In genomic region chr15:85840983-85841382, GRCm38 (mm10) we compare ENCODE assay signal across 9 mouse cellular contexts. TPM values are rescaled to one million over a fixed set of nuclear protein-coding genes. Genes with fewer than 3 reads are reported as not detected.
DNase-seq lines count a peak whose midpoint lies in the region; ATAC-seq and TF ChIP-seq lines count a peak whose summit lies in the region.
"Had no signal": no experiment of that assay in that cellular context is flagged by ENCODE, and none has a peak within 500 bp of the region (broad histone marks: within the 10 kb centered on the region; RNA-seq: fewer than 3 reads in every experiment).

No protein-coding gene starts in this region.

- DNase-seq in gastrocnemius, postnatal 14 days, result peak; percentile 33
- no peak for DNase-seq in gastrocnemius, postnatal 36 days
- peak; percentile 12 for DNase-seq in midbrain, embryonic 14.5 days
- peak; percentile 26 for DNase-seq in embryonic facial prominence, embryonic 11.5 days (ENCODE audit: low spot score)
- DNase-seq in stomach, postnatal 0 days (ENCODE audit: low spot score), result peak; percentile 55
- no peak for DNase-seq in layer of hippocampus, adult 11-12 months (ENCODE audit: low spot score)
- no peak for DNase-seq in left cerebral cortex, postnatal 10 days (ENCODE audit: extremely low spot score in 1 of 2, low spot score in 2 of 2)

- no peak overlapping the region for H3K4me3 ChIP-seq in midbrain, embryonic 14.5 days (replicated peaks; ENCODE audit: low read depth, low read length)
- no peak overlapping the region for H3K4me3 ChIP-seq in midbrain, embryonic 15.5 days
- H3K4me3 ChIP-seq in embryonic facial prominence, embryonic 11.5 days (ENCODE audit: low read depth, low read length), result no peak overlapping the region
- no peak overlapping the region for H3K4me3 ChIP-seq in stomach, postnatal 0 days (ENCODE audit: low read depth, low read length)
- H3K4me3 ChIP-seq: heart, embryonic 15.5 days had no signal

- H3K36me3 ChIP-seq in midbrain, embryonic 14.5 days (ENCODE audit: control insufficient read depth, insufficient read depth, low read length), result no peaks in the 10 kb centered on the region
- H3K36me3 ChIP-seq in midbrain, embryonic 15.5 days (replicated peaks), result no peaks in the 10 kb centered on the region
- no peaks in the 10 kb centered on the region for H3K36me3 ChIP-seq in embryonic facial prominence, embryonic 11.5 days (replicated peaks; ENCODE audit: control insufficient read depth, insufficient read depth, low read depth, low read length)
- 0 out of 2 replicates have a peak, but pooled peaks cover 1% of the 10 kb centered on the region for H3K36me3 ChIP-seq in stomach, postnatal 0 days (ENCODE audit: control insufficient read depth, insufficient read depth, low read length)
- H3K36me3 ChIP-seq: heart, embryonic 15.5 days had no signal

- WGBS in midbrain, embryonic 14.5 days, result 24% methylated on average over 6 of the region's 6 CpGs
- 33% methylated on average over 6 of the region's 6 CpGs for whole genome bisulfite sequencing in midbrain, embryonic 15.5 days
- WGBS in embryonic facial prominence, embryonic 11.5 days, result 40% methylated on average over 6 of the region's 6 CpGs
- 41% methylated on average over 6 of the region's 6 CpGs for WGBS in stomach, postnatal 0 days

- ATAC-seq in midbrain, embryonic 14.5 days (ENCODE audit: low FRiP score, low TSS enrichment), result no peak
- no peak for ATAC-seq in midbrain, embryonic 15.5 days (replicated peaks)
- ATAC-seq in embryonic facial prominence, embryonic 11.5 days (replicated peaks; ENCODE audit: insufficient number of reproducible peaks, low FRiP score, low TSS enrichment, low read depth), result no peak
- ATAC-seq in stomach, postnatal 0 days (ENCODE audit: low FRiP score, low TSS enrichment), result no peak

- no peak overlapping the region for H3K27ac ChIP-seq in midbrain, embryonic 14.5 days (replicated peaks; ENCODE audit: low read depth, low read length)
- H3K27ac ChIP-seq in midbrain, embryonic 15.5 days, result no peak overlapping the region
- H3K27ac ChIP-seq in embryonic facial prominence, embryonic 11.5 days (replicated peaks; ENCODE audit: low read depth, low read length), result no peak overlapping the region
- H3K27ac ChIP-seq in stomach, postnatal 0 days (replicated peaks), result no peak overlapping the region
- H3K27ac ChIP-seq: heart, embryonic 15.5 days had no signal

- intact Hi-C loops in gastrocnemius, postnatal 14 days (cut with DNase I; ENCODE audit: low total_unique reads), result no loop called here
- intact Hi-C loops in gastrocnemius, postnatal 36 days (cut with DNase I), result loop anchor here (1.0 kb wide), 1 partner anchor 125 kb away; no protein-coding TSS in a partner anchor
- intact Hi-C loops in left cerebral cortex, postnatal 10 days (cut with DNase I), result no loop called here

- no peaks in the 10 kb centered on the region for H3K27me3 ChIP-seq in midbrain, embryonic 14.5 days (ENCODE audit: control insufficient read depth, insufficient read depth, low read length)
- no peaks in the 10 kb centered on the region for H3K27me3 ChIP-seq in midbrain, embryonic 15.5 days (replicated peaks)
- H3K27me3 ChIP-seq in embryonic facial prominence, embryonic 11.5 days (ENCODE audit: control insufficient read depth, insufficient read depth, low read length), result no peaks in the 10 kb centered on the region
- H3K27me3 ChIP-seq in stomach, postnatal 0 days (ENCODE audit: control insufficient read depth, insufficient read depth, low read length), result no peaks in the 10 kb centered on the region
- H3K27me3 ChIP-seq: heart, embryonic 15.5 days had no signal

- no peak overlapping the region for H3K9ac ChIP-seq in midbrain, embryonic 14.5 days (replicated peaks; ENCODE audit: low read length)
- no peak overlapping the region for H3K9ac ChIP-seq in midbrain, embryonic 15.5 days
- H3K9ac ChIP-seq in embryonic facial prominence, embryonic 11.5 days (replicated peaks; ENCODE audit: low read length), result no peak overlapping the region
- H3K9ac ChIP-seq in stomach, postnatal 0 days (ENCODE audit: low read length), result no peak overlapping the region
- H3K9ac ChIP-seq: heart, embryonic 15.5 days had no signal

- H3K4me1 ChIP-seq in midbrain, embryonic 14.5 days (ENCODE audit: control insufficient read depth, insufficient read depth, low read length), result no peaks in the 10 kb centered on the region
- H3K4me1 ChIP-seq in midbrain, embryonic 15.5 days, result no peaks in the 10 kb centered on the region
- no peaks in the 10 kb centered on the region for H3K4me1 ChIP-seq in embryonic facial prominence, embryonic 11.5 days (ENCODE audit: control insufficient read depth, insufficient read depth, low read length)
- no peaks in the 10 kb centered on the region for H3K4me1 ChIP-seq in stomach, postnatal 0 days (replicated peaks; ENCODE audit: control insufficient read depth, insufficient read depth)
- H3K4me1 ChIP-seq: heart, embryonic 15.5 days had no signal

- no peak overlapping the region for H3K4me2 ChIP-seq in midbrain, embryonic 14.5 days (ENCODE audit: low read length)
- H3K4me2 ChIP-seq in midbrain, embryonic 15.5 days, result no peak overlapping the region
- H3K4me2 ChIP-seq in embryonic facial prominence, embryonic 11.5 days (ENCODE audit: low read depth, low read length), result no peak overlapping the region
- H3K4me2 ChIP-seq in stomach, postnatal 0 days (replicated peaks; ENCODE audit: low read depth), result no peak overlapping the region
- H3K4me2 ChIP-seq: heart, embryonic 15.5 days had no signal

- peak; percentile 74 for TF ChIP-seq CTCF in stomach, postnatal 0 days (IDR thresholded peaks at IDR 0.05; ENCODE audit: low read depth)

- no peaks in the 10 kb centered on the region for H3K9me3 ChIP-seq in midbrain, embryonic 14.5 days (ENCODE audit: control insufficient read depth, low read length)
- no peaks in the 10 kb centered on the region for H3K9me3 ChIP-seq in midbrain, embryonic 15.5 days
- H3K9me3 ChIP-seq in embryonic facial prominence, embryonic 11.5 days (replicated peaks; ENCODE audit: control insufficient read depth, low read length), result no peaks in the 10 kb centered on the region
- no peaks in the 10 kb centered on the region for H3K9me3 ChIP-seq in stomach, postnatal 0 days (ENCODE audit: control insufficient read depth, low read length)
- H3K9me3 ChIP-seq: heart, embryonic 15.5 days had no signal

- no peak for TF ChIP-seq EP300 in stomach, postnatal 0 days (optimal IDR thresholded peaks at IDR 0.05)

RNA-seq across cellular contexts. Expression of gene Ttc38, which starts 8.9 kb away (rescaled TPM):
- 1 to 10 TPM; 4.4 to 5.1 TPM for total RNA-seq in gastrocnemius, postnatal 14 days (2021)
- total RNA-seq in gastrocnemius, postnatal 36 days (2021), result 1 to 10 TPM; 2.8 to 4.7 TPM
- polyA plus RNA-seq in midbrain, embryonic 14.5 days (2014; fragmentation: Nextera tagmentation; extraction: Ambion mirVana), result 2.8 and 2.9 TPM in 2 replicates
- polyA plus RNA-seq in midbrain, embryonic 15.5 days (2015; fragmentation: Nextera tagmentation; extraction: Ambion mirVana), result 3.3 and 3.6 TPM in 2 replicates
- polyA plus RNA-seq in embryonic facial prominence, embryonic 11.5 days (2014; fragmentation: Nextera tagmentation; extraction: Ambion mirVana), result 3.2 and 3.8 TPM in 2 replicates
- polyA plus RNA-seq in stomach, postnatal 0 days (2015; fragmentation: Nextera tagmentation; extraction: Ambion mirVana), result 15.6 and 18.0 TPM in 2 replicates
- 1 to 10 TPM; 4.0 to 5.3 TPM for total RNA-seq in left cerebral cortex, postnatal 10 days (2021)

RNA-seq across cellular contexts. Expression of gene Gtse1, which starts 18.6 kb away (rescaled TPM):
- 1 to 10 TPM; 1.0 to 1.4 TPM for total RNA-seq in gastrocnemius, postnatal 14 days (2021)
- under 1 TPM; 0.27 to 0.28 TPM for total RNA-seq in gastrocnemius, postnatal 36 days (2021)
- polyA plus RNA-seq in midbrain, embryonic 14.5 days (2014; fragmentation: Nextera tagmentation; extraction: Ambion mirVana), result 3.8 and 6.4 TPM in 2 replicates
- polyA plus RNA-seq in midbrain, embryonic 15.5 days (2015; fragmentation: Nextera tagmentation; extraction: Ambion mirVana), result 4.2 and 5.3 TPM in 2 replicates
- 35.7 and 38.0 TPM in 2 replicates for polyA plus RNA-seq in embryonic facial prominence, embryonic 11.5 days (2014; fragmentation: Nextera tagmentation; extraction: Ambion mirVana)
- polyA plus RNA-seq in stomach, postnatal 0 days (2015; fragmentation: Nextera tagmentation; extraction: Ambion mirVana), result 5.0 and 6.5 TPM in 2 replicates
- total RNA-seq in left cerebral cortex, postnatal 10 days (2021), result 1 to 10 TPM; 1.4 to 1.7 TPM

RNA-seq across cellular contexts. Expression of gene Pkdrej, which starts 19.4 kb away (rescaled TPM):
- total RNA-seq in gastrocnemius, postnatal 14 days (2021), result under 1 TPM; 0.23 to 0.31 TPM
- total RNA-seq in gastrocnemius, postnatal 36 days (2021), result under 1 TPM; 0.12 to 0.31 TPM
- 0.16 TPM in 1 of 2 replicates, not detected in the other for polyA plus RNA-seq in midbrain, embryonic 14.5 days (2014; fragmentation: Nextera tagmentation; extraction: Ambion mirVana)
- polyA plus RNA-seq in midbrain, embryonic 15.5 days (2015; fragmentation: Nextera tagmentation; extraction: Ambion mirVana), result 0.05 and 0.10 TPM in 2 replicates
- polyA plus RNA-seq in embryonic facial prominence, embryonic 11.5 days (2014; fragmentation: Nextera tagmentation; extraction: Ambion mirVana), result 0.11 TPM in 1 of 2 replicates, not detected in the other
- polyA plus RNA-seq in stomach, postnatal 0 days (2015; fragmentation: Nextera tagmentation; extraction: Ambion mirVana), result 0.21 and 0.27 TPM in 2 replicates
- under 1 TPM; 0.36 to 0.60 TPM for total RNA-seq in left cerebral cortex, postnatal 10 days (2021)

RNA-seq across cellular contexts. Expression of gene Cdpf1, which starts 29.5 kb away (rescaled TPM):
- 10 to 100 TPM; 30.6 to 32.4 TPM for total RNA-seq in gastrocnemius, postnatal 14 days (2021)
- total RNA-seq in gastrocnemius, postnatal 36 days (2021), result 10 to 100 TPM; 33.9 to 41.5 TPM
- polyA plus RNA-seq in midbrain, embryonic 14.5 days (2014; fragmentation: Nextera tagmentation; extraction: Ambion mirVana), result 17.9 and 19.4 TPM in 2 replicates
- 21.3 and 25.6 TPM in 2 replicates for polyA plus RNA-seq in midbrain, embryonic 15.5 days (2015; fragmentation: Nextera tagmentation; extraction: Ambion mirVana)
- polyA plus RNA-seq in embryonic facial prominence, embryonic 11.5 days (2014; fragmentation: Nextera tagmentation; extraction: Ambion mirVana), result 22.1 and 23.6 TPM in 2 replicates
- 38.8 and 40.2 TPM in 2 replicates for polyA plus RNA-seq in stomach, postnatal 0 days (2015; fragmentation: Nextera tagmentation; extraction: Ambion mirVana)
- 10 to 100 TPM; 25.3 to 25.8 TPM for total RNA-seq in left cerebral cortex, postnatal 10 days (2021)

RNA-seq across cellular contexts. Expression of gene Trmu, which starts 38.1 kb away (rescaled TPM):
- total RNA-seq in gastrocnemius, postnatal 14 days (2021), result 10 to 100 TPM; 13.7 to 21.3 TPM
- 10 to 100 TPM in 1 of 2 experiments, 1 to 10 TPM in 1; 9.1 to 12.1 TPM for total RNA-seq in gastrocnemius, postnatal 36 days (2021)
- polyA plus RNA-seq in midbrain, embryonic 14.5 days (2014; fragmentation: Nextera tagmentation; extraction: Ambion mirVana), result 36.2 and 41.5 TPM in 2 replicates
- polyA plus RNA-seq in midbrain, embryonic 15.5 days (2015; fragmentation: Nextera tagmentation; extraction: Ambion mirVana), result 58.8 and 63.4 TPM in 2 replicates
- polyA plus RNA-seq in embryonic facial prominence, embryonic 11.5 days (2014; fragmentation: Nextera tagmentation; extraction: Ambion mirVana), result 30.7 and 31.6 TPM in 2 replicates
- polyA plus RNA-seq in stomach, postnatal 0 days (2015; fragmentation: Nextera tagmentation; extraction: Ambion mirVana), result 21.2 and 21.5 TPM in 2 replicates
- total RNA-seq in left cerebral cortex, postnatal 10 days (2021), result 10 to 100 TPM; 34.1 to 34.4 TPM

Comparison
In these comparisons a context has a peak if more than half of its experiments do, and no peak if none do; other contexts are left out.
1. DNase-seq: peak in gastrocnemius, postnatal 14 days (single experiment), midbrain, embryonic 14.5 days (single experiment), embryonic facial prominence, embryonic 11.5 days (single experiment) and stomach, postnatal 0 days (single experiment); none in gastrocnemius, postnatal 36 days (0 of 2), layer of hippocampus, adult 11-12 months (single experiment) and left cerebral cortex, postnatal 10 days (0 of 2).